Mouse (Mus musculus) heart, adult 18-20 months (tissue): ENCODE measurements at regions not wholly inside any gene's neighbourhood (a gene's known extent, or its start where the extent isn't known, plus 50 kb on each side); places are given as distances from the start of the nearest gene placed in this dataset.

ENCODE experiments used
- DNase-seq, 2 experiments: peaks; one replicate each; pipeline ENCODE4 v3.0.0; 2021 to 2022; ENCODE audit warnings: mixed read lengths in 1 of 2

DNA sequence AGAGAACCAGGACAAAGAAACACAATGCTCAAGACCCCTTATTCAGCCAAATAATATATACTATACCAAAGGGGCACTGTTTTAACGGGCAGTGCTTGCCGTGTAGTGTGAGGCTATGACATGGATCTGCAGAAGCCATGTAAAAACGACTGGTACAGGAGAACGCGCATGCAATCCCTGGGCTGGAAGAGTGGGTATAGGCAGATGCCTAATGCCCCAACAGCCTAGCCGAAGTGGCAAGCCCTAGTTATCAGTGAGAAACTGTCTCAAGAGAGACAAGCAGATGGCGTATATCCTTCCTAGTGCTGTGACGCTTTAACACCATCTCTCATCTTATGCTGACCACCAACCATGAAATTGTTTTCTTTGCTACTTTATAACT is 262.8 kb downstream of the Ankrd50 start:
- DNase-seq = no peak

DNA sequence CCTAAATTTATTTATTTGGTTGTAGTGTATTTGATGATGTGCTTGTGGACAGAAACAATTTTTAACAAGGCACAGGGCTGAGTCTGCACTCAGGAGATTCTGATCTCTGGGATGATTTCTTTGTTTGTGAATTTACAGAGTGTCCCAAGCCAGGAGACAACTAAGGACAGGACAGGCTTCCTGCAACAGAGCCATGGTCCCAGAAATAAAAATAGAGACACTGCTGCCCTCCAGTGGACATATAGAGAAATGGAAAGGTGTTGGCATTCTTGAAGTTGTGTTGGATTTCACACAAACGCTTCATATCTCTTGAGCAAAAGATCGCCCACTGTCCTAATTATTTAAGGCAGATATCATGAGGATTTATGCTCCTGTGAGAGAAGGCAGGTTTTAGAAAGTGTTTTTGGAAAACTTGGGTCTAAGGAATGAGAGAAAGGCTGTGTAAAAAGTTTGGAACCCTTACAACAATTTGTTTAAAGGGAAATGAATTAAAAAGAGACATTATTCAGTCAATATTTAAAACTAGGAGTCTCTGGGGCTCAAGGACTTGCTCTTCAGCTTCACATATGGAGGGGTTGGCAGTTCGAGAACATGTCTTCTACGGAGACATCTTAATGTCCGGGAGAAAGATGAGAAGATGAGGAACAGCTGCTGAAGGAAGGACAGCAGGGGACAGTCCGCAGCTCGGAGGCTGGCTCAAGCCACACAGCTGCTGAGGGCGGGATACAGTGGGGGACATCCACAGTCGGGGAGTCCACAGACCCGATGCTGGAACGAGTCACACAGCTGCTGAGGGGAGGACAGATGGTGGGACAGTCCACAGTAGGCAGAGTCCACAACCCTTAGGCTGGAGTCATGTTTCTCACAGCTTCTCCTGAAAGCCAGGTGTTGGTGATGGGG is 263.5 kb downstream of the Ankrd50 start:
- peak; percentile 61 to 81 for DNase-seq

DNA sequence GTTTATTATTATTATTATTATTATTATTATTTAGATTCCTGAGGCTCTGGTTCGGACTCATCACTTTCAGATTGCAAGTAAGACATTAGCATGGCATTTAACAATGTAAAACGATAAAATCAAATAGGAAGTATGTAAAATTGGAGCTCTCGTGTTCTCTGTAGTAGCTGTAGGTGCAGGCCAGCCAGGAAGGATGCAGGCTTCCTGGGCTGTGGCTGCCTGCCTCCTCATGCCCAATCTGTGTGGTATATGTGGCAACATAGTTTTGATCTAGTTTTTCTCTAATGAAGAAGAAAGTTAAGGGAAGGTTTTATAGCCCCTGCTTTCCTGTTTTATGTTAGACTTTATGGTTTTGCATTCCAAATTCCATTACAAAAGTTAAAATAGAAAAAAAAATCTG is 275.6 kb downstream of the Ankrd50 start:
- no peak for DNase-seq

DNA sequence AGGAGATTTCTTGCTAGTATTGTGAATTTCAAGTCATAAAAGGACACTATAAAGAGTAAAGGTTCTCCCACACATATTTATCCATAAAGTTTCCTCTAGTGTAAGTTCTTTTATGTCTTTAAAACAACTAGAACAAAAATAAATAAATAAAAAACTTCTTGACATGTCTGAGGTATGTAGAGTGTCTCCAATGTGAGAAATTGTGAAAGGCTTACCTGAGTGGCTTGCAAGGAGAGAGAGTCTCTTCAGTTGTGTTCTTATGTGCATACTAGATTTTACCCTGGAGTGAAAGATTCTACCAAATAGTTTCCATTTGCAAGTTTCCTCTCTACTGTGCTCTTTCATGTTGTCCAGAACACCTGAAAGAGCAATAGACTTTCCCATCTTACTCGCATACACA is 276.8 kb downstream of the Ankrd50 start:
- no peak for DNase-seq

- DNase-seq = peak; percentile 87 to 94
Measured at GRCm38 (mm10) chr3:38201861-38202656, 282.6 kb downstream of the Ankrd50 start.

GRCm38 (mm10) chr3:38194001-38194400 is 290.6 kb downstream of the Ankrd50 start:
- DNase-seq = peak; percentile 44 to 65

GRCm38 (mm10) chr3:38187406-38187896 is 297.2 kb downstream of the Ankrd50 start:
- DNase-seq = no peak

DNA sequence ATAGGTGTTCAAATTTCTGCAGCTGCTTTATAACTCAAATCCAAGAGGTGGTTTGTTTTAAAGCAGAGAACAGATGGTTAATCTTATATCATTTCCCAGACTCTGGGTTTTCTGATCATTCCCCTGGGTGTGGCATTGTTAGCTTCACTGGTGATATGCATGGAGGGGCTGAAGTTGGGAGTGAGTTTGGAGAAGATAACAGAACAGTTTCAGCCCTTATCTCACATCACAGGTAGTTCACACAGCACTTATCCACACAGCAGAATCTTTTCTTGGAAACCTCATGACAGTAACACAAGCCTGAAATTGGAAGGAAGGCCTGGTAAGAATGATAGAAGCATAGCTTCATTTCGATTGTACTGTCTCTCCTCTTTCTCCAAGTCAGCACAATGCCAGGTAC is 298.1 kb downstream of the Ankrd50 start:
- DNase-seq = no peak

GRCm38 (mm10) chr3:38178295-38178694 is 306.3 kb downstream of the Ankrd50 start:
- no peak for DNase-seq

GRCm38 (mm10) chr3:38175946-38176345 is 308.7 kb downstream of the Ankrd50 start:
- peak; percentile 16 to 22 for DNase-seq

DNA sequence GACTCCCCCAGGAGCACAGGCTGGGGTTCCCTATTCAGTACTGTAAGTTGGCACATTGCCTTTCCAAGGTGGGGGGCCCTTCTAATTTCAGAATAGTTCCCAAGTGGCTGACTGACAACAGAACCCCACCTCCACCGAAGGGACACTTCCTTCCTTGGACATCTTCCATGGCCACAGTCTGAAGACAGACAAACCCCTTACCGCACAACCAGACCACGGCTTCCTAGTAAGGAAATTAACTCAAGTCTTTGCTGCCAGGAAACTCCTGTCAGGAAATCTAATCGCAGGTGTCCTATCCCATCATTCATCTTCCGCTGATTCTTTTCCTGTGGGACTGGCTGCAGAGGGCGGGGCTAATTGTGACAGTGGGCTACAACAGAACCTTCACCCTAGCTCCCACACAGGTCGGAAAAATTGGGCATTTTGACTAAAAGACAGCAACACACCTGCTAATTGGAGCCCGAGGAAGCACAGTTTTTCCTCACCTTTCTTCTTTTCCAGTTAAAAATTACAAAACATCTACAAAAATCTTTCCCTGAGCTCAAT is 309.8 kb downstream of the Ankrd50 start:
- DNase-seq = peak; percentile 18 to 51

DNA sequence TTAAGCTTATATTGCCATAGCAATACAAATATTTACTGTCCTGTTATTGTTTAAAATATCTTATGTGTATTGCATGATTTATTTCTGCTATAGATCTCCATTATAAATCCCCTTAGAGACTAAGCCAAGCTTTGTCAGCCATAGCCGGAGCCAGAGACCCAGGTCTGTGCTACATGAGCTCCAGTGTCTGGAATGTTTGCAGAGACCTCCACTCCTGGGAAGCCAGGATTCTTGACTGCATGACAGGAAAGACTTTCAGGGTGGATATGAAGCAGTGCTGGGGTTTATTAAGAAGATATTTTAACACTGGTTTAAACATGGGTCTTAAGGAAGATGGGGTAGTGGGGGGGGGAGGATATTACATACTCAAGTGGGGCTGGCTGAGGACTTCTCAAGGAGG is 332.2 kb downstream of the Ankrd50 start:
- DNase-seq = no peak

DNA sequence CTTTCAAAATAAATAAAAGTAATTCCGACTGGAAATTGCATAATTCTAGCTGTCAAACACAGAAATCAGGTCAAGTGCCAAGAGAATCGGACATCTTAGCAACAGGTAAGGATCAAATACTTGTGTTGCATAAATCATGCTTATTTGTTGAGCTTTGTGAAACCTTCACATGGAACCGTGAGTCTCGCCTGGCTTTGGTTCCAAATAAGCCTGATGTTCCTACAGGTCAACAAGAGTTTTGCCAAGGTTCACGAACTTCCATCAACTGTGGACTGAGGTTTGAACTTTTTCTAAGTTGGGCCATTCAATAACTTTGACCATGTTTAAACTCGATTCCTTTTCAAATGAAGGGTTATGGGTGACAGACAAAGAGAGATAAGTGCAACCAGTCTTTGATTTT is 332.8 kb downstream of the Ankrd50 start:
- no peak for DNase-seq

DNA sequence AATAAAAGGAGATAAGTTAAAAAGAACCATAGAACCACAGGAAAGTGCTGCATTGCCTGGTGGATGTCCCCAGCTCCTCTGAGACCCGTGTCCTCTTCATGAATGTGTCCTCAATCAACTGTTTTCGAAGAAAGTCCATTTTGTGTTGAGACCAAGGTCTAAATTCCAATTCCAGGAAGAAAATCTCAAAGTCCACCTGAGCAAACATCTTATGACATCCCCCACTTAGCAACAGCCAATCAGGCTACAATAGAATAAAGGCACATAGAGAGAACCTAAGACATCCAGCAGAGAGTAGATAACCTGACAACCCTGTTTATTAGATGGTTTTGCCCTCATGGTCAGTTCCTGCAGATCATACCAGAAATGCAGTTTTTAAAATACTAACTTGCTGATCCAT is 338.0 kb downstream of the Ankrd50 start:
- DNase-seq = no peak

- peak; percentile 31 to 34 for DNase-seq
Measured at GRCm38 (mm10) chr3:38145444-38145843, 339.2 kb downstream of the Ankrd50 start.

- DNase-seq = peak; percentile 71
Measured at GRCm38 (mm10) chr3:38144650-38145049, 340.0 kb downstream of the Ankrd50 start.

GRCm38 (mm10) chr3:38143147-38143883 is 341.3 kb downstream of the Ankrd50 start:
- peak; percentile 71 to 76 for DNase-seq

DNA sequence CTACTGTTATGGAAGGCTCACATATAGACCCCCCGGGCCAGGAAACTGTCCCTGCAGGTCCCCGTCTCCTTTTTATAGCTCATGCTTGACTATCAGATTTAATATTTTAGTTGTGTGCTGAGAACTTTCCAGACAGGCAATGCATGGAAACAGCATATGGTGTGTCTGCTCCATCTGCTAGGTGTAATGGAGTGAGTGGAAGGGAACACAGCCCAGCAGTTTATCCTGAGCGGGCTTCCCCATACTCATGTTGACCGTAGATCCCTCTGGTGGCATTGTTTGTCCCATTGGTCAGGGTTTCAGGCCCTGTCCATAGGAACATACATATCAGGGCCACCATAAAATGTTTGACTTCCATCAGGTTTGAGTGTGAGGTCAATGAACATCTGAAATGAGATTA is 345.3 kb downstream of the Ankrd50 start:
- no peak for DNase-seq

DNA sequence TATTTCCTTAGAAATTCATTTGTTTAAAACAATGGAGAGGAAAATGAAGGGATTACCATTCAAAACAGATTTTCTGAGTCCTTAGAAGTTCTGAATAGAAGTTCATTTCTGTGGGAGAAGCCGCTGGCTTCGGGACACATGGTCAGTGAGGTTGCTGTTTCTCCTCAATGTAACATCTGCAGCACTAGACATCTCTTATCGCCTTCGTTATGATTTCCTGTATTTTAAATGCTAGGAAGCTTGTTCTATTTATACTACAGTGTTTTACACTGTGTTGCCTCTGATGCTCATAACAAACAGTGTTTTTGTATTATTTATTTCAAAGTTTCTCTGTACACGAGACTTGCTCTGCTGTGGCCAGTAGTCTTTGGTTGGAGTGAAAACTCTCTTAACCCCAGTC is 346.6 kb downstream of the Ankrd50 start:
- DNase-seq = no peak

- peak in 1 of 2 experiments; percentile 30 for DNase-seq
Measured at GRCm38 (mm10) chr3:38135808-38136214, 348.8 kb downstream of the Ankrd50 start.

- DNase-seq = no peak
Measured at GRCm38 (mm10) chr3:38134425-38134824, 350.2 kb downstream of the Ankrd50 start.

DNA sequence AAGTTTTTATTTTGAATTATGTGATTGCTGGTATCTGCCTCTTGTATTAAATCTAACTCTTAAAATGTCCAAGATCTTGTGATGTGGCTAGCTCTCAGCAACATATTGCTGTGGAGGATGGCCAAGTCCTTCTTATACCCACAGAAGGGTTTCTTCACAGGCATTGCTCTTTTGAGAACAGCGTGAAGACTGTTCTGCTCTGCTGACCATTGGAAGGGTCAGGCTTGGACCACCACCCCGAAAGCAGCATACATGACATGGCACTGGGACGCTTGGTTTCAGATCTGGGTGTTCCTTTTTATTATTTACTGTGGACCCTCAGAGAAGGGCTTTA is 352.8 kb downstream of the Ankrd50 start:
- DNase-seq = no peak
